8 mouse cellular contexts compared by ENCODE assay signal in genomic region chr6:30304399-30304917, GRCm38 (mm10). TPM values are rescaled to one million over a fixed set of nuclear protein-coding genes. Genes with fewer than 3 reads are reported as not detected.
DNase-seq lines count a peak whose midpoint lies in the region; ATAC-seq lines count a peak whose summit lies in the region.

TSS of gene Ube2h (minus strand) at chr6:30304539.

- peak within 1 kb of the TSS; percentile 90 for H3K9ac ChIP-seq in hindbrain, embryonic 12.5 days

- no peaks in the 10 kb centered on the region for H3K27me3 ChIP-seq in hindbrain, embryonic 12.5 days

- H3K4me1 ChIP-seq in hindbrain, embryonic 12.5 days: peaks cover 27% of the 10 kb centered on the region

- peak; percentile 95 for ATAC-seq in hindbrain, embryonic 12.5 days (ENCODE audit: low FRiP score)

- peak within 1 kb of the TSS; percentile 68 for H3K4me2 ChIP-seq in hindbrain, embryonic 12.5 days (replicated peaks)

- peak within 1 kb of the TSS; percentile 69 for H3K4me3 ChIP-seq in hindbrain, embryonic 12.5 days

- peak within 1 kb of the TSS; percentile 94 for H3K27ac ChIP-seq in hindbrain, embryonic 12.5 days

- H3K36me3 ChIP-seq in hindbrain, embryonic 12.5 days: no peaks in the 10 kb centered on the region

- peak; percentile 99 for DNase-seq in Muller cell, postnatal 12 days (ENCODE audit: inconsistent ontology term)
- peak; percentile 100 for DNase-seq in cerebellum, adult 9-11 months
- peak; percentile 99 to 100 for DNase-seq in frontal cortex, postnatal 10 days (ENCODE audit: low spot score in 2 of 2)
- peak; percentile 100 for DNase-seq in layer of hippocampus, postnatal 14 days (ENCODE audit: low spot score in 2 of 2)
- peak; percentile 100 for DNase-seq in lung, postnatal 14 days
- DNase-seq in retina, adult 2 months (ENCODE audit: low read depth, low spot score): peak; percentile 95
- peak; percentile 100 for DNase-seq in thymus, postnatal 36 days

- no peaks in the 10 kb centered on the region for H3K9me3 ChIP-seq in hindbrain, embryonic 12.5 days (replicated peaks)

- 2% methylated on average over 31 of the region's 33 CpGs for WGBS in hindbrain, embryonic 12.5 days

RNA-seq across cellular contexts. Expression of gene Ube2h, which starts in this region (rescaled TPM):
- polyA plus RNA-seq in hindbrain, embryonic 12.5 days (2016; fragmentation: Nextera tagmentation; extraction: Ambion mirVana): 72.4 and 76.4 TPM in 2 replicates
- total RNA-seq in layer of hippocampus, postnatal 14 days (2021): 10 to 100 TPM; 86.8 to 94.7 TPM

Comparison
In these comparisons a context has a peak if more than half of its experiments do, and no peak if none do; other contexts are left out.
1. Peak in every context shown above with its lines: DNase-seq, ATAC-seq, H3K4me3 ChIP-seq and H3K27ac ChIP-seq.